Mouse (Mus musculus) thymus, adult 2 months (tissue): ENCODE measurements around the gene Adar. TPM values are rescaled to one million over a fixed set of nuclear protein-coding genes. Genes with fewer than 3 reads are reported as not detected.
A peak's percentile ranks its signal among the peaks of the same experiment; 100 is the strongest.

Source experiments
- DNase-seq: peaks from one replicate; pipeline ENCODE4 v3.0.0; 2021
- H3K27ac ChIP-seq: fragments of 200-500 bp; 2 replicates; pipeline ENCODE4 v1.5.1; 2012; ENCODE audit warnings: low read length, control low read depth; ENCODE audit not compliant: control insufficient read depth, insufficient read depth
- H3K27me3 ChIP-seq: fragments of 200-500 bp; 2 replicates; pipeline ENCODE4 v1.6.1; 2012; ENCODE audit warnings: mild to moderate bottlenecking, low read length, moderate library complexity, mixed read lengths; ENCODE audit not compliant: control insufficient read depth, insufficient read depth
- H3K36me3 ChIP-seq: fragments of 200-500 bp; 2 replicates; pipeline ENCODE4 v1.6.1; 2012; ENCODE audit warnings: mild to moderate bottlenecking, low read length, moderate library complexity; ENCODE audit not compliant: control insufficient read depth, insufficient read depth
- H3K4me1 ChIP-seq: fragments of 200-500 bp; replicated peaks from 2 replicates; pipeline ENCODE4 v1.6.1; 2012; ENCODE audit warnings: low read length; ENCODE audit not compliant: control insufficient read depth, insufficient read depth
- H3K4me3 ChIP-seq: fragments of 200-500 bp; 2 replicates; pipeline ENCODE4 v1.5.1; 2012; ENCODE audit warnings: mild to moderate bottlenecking, low read length, control low read depth, moderate library complexity; ENCODE audit not compliant: control insufficient read depth, insufficient read depth
- CTCF ChIP-seq: fragments of 200-500 bp; IDR thresholded peaks from 2 replicates; pipeline ENCODE4 v1.5.1; 2012; ENCODE audit warnings: mild to moderate bottlenecking, control low read depth, low read length, moderate library complexity, borderline replicate concordance; ENCODE audit not compliant: control insufficient read depth, poor library complexity, insufficient read depth; ENCODE audit errors: extremely low read depth
- POLR2A ChIP-seq: fragments of 200-500 bp; IDR thresholded peaks from 2 replicates; pipeline ENCODE4 v1.6.1; 2012; ENCODE audit warnings: mild to moderate bottlenecking, low read length, control low read depth, moderate library complexity; ENCODE audit not compliant: control insufficient read depth, poor library complexity, insufficient read depth; ENCODE audit errors: extremely low read depth
- WGBS: fragments of 180-500 bp; shearing (Covaris S2); methylation state at CpG from one replicate; pipeline ENCODE4 v1.1.7; 2018; 5-methylcytosine and 5-hydroxymethylcytosine counted together
- polyA plus RNA-seq: library from polyadenylated mRNA; depleted of rRNA; stranded (reverse); fragments of >200 nt; gene quantifications from 2 replicates; pipeline ENCODE4 v1.2.3, GENCODE M21; 2012; rRNA removed

The Adar gene
- polyA plus RNA-seq = 70.8 and 71.1 TPM in 2 replicates

DNA sequence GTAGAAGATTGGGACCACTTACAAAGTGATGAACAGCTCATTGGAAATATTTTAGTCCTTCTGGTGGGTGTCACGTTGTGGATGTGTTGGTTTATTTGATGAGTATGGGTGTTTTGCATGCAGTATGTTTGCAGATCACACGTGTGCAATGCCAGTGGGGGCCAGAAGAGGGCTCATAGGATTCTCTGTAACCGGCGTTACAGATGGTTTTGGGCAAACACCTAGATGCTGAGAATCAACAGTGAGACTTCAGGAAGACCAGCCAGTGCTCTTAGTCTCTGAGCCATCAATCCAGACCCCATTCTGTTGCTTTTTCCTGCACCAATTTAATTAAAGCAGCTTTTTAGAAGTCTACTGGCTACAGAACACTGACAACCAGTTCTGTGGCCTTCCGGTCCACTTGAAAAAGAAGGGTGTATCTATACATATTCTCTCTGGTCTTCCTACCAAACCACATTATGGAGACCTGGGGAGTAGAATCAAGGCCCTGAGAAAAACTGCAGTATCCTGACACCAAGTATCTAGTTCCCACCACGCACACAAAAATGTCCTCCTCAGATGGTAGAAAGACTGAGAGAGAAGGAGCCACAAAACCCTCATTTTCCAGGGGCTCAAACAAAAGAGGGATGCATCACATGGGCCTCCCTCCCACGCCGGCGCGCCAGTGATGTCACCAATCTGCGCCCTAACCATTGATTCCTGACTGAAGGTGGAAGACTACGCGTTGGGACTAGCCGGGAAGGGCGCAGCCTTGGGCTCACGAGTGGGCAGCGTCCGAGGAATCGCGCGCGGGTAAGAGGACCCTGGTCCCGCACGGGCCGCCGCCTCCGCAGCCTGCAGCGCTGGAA, at the start of gene Adar:
Adar (plus strand) TSS at position 664 of the 848 bp plus-strand sequence.
- 5% methylated on average over 28 of the region's 28 CpGs for WGBS
- no peaks in the 10 kb centered on the region for H3K36me3 ChIP-seq
- peaks cover 11% of the 10 kb centered on the region for H3K4me1 ChIP-seq
- H3K27ac ChIP-seq = no peak within 1 kb of the TSS
- DNase-seq = peak; percentile 69
- peak within 1 kb of the TSS; percentile 70 for H3K4me3 ChIP-seq
- no peaks in the 10 kb centered on the region; the same call in 1 of the 2 replicates for H3K27me3 ChIP-seq
- TF ChIP-seq POLR2A (no peak), CTCF (0 out of 2 replicates have a peak, but pooled peaks have one; percentile 26)

- WGBS = 52% methylated on average over 11 of the region's 11 CpGs
- no peaks in the 10 kb centered on the region; the same call in 1 of the 2 replicates for H3K4me1 ChIP-seq
Observed at GRCm38 (mm10) chr3:89667131-89667530, 47.7 kb upstream of the Adar start.

DNA sequence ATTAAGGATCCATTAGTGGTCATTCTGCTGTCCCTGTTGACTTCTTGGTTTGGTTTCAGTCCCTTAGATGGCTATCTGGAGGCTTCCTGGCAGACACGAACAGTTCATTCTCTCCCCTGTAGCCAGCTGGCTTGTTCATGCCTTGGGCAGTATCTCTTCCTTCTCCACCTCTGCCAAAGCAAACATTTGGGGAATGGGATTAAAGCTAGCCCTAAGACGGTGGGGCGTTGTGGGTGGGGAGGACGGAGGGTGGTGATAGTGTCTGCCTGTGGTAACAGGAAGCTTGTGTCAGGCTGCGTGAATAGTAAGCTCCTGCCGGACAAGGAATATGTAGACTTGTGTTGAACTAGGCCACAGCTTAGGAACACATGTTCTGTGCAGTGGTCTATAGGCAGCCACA, 43.5 kb upstream of the Adar start:
- Histone ChIP-seq H3K4me1 (no peaks in the 10 kb centered on the region; the same call in 1 of the 2 replicates), H3K4me3 (no peak overlapping the region), H3K27me3 (no peaks in the 10 kb centered on the region), H3K36me3 (no peaks in the 10 kb centered on the region), H3K27ac (no peak overlapping the region)
- no peak for DNase-seq
- TF ChIP-seq CTCF = no peak
- no peak for TF ChIP-seq POLR2A
- 86% methylated on average over 6 of the region's 6 CpGs for WGBS

More at GRCm38 (mm10) chr3:89667131-89667530, 47.7 kb upstream of the Adar start:
- Histone ChIP-seq H3K4me3 (no peak overlapping the region), H3K27ac (no peak overlapping the region), H3K27me3 (no peaks in the 10 kb centered on the region), H3K36me3 (no peaks in the 10 kb centered on the region)
- TF ChIP-seq CTCF (no peak), POLR2A (no peak)
- DNase-seq = no peak

GRCm38 (mm10) chr3:89672573-89673317, 42.1 kb upstream of the Adar start:
- peak; percentile 44 for DNase-seq
- TF ChIP-seq CTCF = no peak
- no peak for TF ChIP-seq POLR2A
- Histone ChIP-seq H3K4me3 (no peak overlapping the region), H3K27ac (no peak overlapping the region), H3K27me3 (no peaks in the 10 kb centered on the region), H3K36me3 (no peaks in the 10 kb centered on the region), H3K4me1 (no peaks in the 10 kb centered on the region; the same call in 1 of the 2 replicates)
- WGBS = 36% methylated on average over 12 of the region's 12 CpGs

- TF ChIP-seq CTCF (no peak), POLR2A (no peak)
- H3K4me1 ChIP-seq = no peaks in the 10 kb centered on the region; the same call in 1 of the 2 replicates
- no peak overlapping the region for H3K27ac ChIP-seq
- H3K27me3 ChIP-seq = no peaks in the 10 kb centered on the region
- H3K4me3 ChIP-seq = no peak overlapping the region
- DNase-seq = no peak
- 93% methylated on average over 5 of the region's 5 CpGs for WGBS
- H3K36me3 ChIP-seq = no peaks in the 10 kb centered on the region
Observed at GRCm38 (mm10) chr3:89677617-89678016, 37.2 kb upstream of the Adar start.

- 60% methylated on average over 5 of the region's 5 CpGs for WGBS
Observed at GRCm38 (mm10) chr3:89686031-89686430, 28.8 kb upstream of the Adar start.

More at GRCm38 (mm10) chr3:89686031-89686430, 28.8 kb upstream of the Adar start:
- Histone ChIP-seq H3K27me3 (no peaks in the 10 kb centered on the region), H3K4me1 (no peaks in the 10 kb centered on the region), H3K36me3 (no peaks in the 10 kb centered on the region), H3K4me3 (no peak overlapping the region), H3K27ac (no peak overlapping the region)
- no peak for DNase-seq
- TF ChIP-seq CTCF = no peak
- no peak for TF ChIP-seq POLR2A
